Mouse (Mus musculus) embryo, embryonic 10.5 days (tissue): ENCODE data around the gene Zswim9.
"Not testable (repeated sequence)": the region's sequence is repeated elsewhere in the genome, so short reads cannot be mapped to it uniquely, and the experiment has no call there.

Experiments
- DNase-seq: peaks from one replicate; pipeline ENCODE4 v3.0.0-alpha.2; 2015; ENCODE audit warnings: low spot score

Gene Zswim9

DNA sequence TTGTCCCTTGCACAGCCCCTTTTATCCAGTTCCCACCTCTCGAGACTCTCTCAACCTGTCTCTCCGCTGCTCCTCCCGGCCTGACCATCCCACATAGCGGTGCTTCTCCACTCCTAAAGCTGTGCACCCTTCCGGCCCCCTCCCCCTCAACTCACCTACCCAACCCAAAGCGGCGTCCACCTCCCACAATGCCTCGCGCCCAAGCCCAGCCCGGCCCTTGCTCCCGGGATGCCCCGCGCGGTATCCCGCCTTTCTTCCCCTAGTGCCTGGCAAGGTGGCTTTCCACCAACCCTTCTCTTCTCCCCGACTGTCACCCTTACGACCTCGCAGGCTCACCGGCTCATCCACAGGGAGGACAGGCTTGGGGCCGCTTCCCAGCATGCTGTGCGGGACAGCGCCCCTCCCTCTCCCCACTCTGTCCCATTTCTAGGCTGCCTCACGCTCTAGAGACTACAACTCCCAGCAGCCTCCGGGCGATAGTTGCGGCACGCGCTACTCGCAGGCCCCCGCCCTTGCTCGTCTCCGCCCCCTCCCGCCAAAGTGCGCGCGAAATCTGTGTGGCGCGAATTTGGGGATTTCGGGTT is at the start of gene Zswim9:
Gene Zswim9, minus strand, starts transcription at position 414 of the 584 bp plus-strand sequence.
- DNase-seq, result peak; percentile 96

DNA sequence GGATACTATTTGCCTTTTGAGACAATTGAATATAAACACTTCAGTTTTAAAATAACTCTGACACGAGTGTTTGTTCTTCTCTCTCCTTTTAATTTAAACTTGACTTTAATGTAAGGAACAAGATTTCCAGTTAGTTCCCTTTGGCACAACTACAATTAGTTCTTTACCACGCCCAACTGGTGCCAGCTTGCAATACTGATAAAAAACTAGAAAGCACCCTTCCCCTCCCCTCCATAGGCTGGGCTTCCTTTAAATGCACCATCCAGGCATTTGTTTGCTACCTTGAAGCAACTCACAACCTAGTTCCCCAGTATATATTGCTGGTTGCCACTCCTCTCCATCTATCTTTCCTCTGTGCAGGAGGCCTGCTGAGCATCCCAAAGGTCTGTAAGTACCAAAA is 45.8 kb upstream of the Zswim9 start, which contains the start of gene Pla2g4c:
Gene Pla2g4c, plus strand, starts transcription at position 340 of the 400 bp plus-strand sequence.
- DNase-seq, result no peak

DNA sequence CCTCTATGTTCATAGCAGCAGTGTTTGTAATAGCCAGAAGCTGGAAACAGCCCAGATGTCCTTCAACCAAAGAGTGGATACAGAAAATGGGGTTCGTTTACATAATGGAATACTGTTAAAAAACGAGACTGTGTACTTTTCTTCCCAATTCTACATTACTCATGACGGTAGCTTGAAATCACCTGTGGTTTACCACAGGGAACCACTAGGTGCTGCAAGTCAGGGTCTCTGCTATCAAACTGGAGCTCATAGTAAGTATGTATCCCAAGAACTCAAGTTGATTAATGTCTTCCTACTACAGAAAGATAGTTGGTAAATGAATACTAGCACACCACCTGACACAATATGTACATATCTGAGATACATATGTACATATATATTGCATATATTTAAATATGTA is 42.9 kb upstream of the Zswim9 start:
- DNase-seq, result no peak

DNA sequence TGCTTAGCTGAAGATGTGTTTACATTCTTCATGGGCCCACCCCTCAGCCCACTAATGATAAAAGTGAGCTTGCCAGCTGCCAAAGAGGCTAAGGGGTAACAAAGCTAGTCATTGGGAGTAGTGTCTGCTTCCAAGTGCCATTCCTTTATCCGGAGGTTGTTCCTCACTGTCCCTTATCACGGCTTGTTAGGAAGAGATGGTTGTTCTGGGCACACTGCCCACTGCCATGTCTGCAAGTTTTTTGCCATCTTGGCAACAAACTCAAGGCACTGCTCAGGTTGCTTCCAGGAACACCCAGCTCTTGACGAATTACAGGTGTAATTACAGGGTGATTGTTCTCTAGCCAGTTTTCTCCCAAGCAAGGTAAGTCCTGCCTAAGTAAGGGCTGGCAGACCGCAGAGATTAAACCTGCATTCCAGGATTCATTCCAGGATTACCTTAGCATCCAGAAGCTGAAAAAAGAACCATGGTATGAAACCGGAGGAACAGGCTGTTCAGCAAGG is 35.6 kb upstream of the Zswim9 start:
- DNase-seq, result no peak

DNA sequence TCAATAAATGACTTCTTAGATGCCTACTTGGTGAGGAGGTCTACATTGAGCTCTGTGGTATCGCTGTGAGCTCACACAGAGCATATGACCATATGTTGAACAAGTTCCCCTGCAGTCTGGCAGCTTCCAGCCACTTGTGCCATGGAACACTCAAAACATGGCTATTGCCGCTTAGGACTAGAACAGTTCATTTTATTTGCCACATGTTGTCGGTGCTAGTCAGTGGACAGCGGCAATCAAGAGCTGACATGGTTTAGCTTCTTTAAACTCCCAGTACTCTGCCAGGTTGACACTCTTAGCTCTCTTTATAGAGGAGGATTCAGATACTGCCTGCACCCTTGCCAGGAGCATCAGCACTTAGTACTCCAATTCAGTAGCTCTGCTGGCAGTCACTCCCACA is 32.9 kb upstream of the Zswim9 start:
- no peak for DNase-seq

DNA sequence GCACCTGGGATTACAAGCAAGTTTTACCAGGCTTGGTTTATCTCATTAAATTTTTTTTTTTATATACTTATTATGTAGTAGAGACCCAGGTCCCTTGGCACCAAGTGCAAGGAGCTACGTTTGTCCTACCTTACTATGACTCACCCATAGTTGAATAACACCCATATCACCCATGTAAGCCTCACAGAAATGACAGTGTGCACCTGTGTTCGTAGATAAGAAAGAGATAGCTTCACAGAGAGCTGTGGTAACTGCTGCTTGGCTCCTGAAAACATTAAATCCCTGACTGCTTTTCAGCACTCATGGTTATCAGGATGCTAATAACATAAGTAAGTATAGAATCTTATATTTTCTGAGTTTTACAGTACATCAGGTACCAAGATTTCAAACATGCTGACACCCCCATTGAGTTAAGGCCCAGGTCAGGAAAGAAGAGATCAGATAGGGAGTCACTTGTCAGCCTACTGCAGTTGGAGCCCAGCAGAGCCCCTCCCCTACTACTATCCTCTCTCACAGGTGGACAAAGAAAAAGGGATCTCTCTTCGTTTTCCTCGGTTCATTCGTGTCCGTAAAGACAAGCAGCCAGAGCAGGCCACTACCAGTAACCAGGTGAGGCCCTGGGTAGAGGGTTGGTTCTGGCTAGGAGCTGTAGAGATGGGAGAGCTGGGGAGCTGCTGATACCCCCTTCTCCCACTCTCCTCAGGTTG is 32.1 kb upstream of the Zswim9 start:
- no peak for DNase-seq

DNA sequence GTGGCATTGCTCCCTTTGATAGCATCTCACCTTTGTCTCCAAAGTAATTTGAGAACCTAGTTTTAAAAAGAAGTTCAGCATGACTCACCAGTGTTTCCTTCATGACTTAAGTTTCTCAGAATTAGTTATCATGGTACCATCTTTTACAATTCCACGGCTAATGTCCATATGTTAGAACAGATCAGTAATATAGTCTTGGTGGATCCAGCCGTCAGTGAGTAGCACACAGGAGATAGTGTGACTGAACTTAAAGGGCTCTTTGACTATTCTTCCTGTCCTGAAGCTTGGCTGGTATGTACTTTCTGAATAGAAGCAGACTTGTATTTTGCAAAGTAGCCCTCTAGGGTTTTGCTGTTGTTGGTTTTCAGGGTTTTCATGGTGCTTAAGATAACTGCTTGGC is 30.9 kb upstream of the Zswim9 start:
- DNase-seq, result no peak

DNA sequence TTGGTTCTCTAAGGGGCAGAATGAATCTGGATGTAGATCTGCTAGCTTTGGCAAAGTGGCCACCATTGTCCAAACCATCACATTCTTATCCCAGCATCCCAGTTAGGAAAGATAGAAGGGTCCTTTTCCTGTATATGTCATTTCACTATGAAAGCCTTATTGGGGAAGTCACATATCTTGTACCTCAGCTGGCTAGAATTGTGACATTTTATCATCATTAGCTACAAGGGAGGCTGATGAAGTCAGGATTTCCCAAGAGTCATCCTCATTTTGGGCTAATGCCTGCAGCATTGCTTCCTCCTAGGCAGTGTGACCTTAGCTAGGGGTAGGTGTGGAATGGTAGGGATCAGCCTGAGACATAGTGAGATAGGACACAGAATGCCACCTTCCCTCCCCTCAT is 24.9 kb upstream of the Zswim9 start:
- DNase-seq, result no peak

DNA sequence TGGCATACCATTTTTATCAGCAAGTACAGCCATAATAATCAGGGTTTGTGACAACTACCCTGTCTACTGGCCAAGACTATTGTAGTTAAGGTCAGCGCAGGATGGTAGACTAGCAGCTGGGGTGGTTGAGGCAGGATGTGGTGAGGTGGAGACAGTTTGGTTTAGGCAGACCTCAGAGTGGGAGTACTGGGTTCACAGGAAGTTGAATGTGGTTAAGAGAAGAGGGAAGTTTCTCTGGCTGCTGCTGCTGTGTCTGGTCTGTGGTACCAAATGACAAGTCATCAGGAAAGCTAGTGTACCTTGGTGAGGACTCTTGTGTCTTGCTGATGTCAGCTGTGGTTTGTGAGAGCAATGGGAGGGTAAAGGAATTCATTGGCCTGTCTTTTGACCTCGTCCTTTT is 24.3 kb upstream of the Zswim9 start:
- no peak for DNase-seq

DNA sequence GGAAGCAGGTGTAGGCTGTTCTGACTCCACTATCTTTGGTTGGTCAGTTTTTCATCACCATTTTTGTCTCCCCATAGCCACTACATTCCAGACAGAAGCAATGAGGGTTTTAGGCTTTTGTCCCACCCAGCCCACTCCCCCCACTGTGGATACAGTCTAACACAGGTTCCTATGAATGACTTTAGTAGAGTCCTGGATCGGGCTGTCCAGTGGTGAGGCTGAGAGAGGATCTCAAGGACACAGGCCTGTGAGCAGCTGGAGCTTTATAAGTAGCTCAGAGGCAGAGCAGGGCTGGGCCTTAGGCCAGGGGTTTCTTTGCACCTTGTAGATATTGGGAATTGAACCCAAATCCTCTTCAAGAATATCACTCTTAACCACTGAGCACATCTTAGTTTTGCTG is 23.1 kb upstream of the Zswim9 start:
- DNase-seq, result no peak

DNA sequence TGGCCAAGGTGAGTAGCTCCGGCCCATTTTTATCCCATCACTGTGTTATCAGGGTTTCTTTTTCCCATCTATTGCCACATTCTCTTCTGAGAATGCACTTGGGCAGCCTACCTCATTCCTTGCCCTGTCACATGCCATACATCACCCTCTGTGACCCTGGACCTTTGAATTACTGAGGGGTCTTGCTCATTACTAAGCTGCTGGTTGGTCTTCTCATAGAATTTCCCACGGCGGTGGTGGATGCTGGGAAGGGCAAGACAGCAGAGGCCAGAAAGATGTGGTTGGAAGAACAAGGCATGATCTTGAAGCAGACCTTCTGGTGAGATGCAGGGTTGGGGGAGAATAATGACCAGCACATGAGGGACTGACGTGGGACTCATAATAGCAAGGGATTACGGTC is 20.3 kb upstream of the Zswim9 start:
- DNase-seq, result no peak

DNA sequence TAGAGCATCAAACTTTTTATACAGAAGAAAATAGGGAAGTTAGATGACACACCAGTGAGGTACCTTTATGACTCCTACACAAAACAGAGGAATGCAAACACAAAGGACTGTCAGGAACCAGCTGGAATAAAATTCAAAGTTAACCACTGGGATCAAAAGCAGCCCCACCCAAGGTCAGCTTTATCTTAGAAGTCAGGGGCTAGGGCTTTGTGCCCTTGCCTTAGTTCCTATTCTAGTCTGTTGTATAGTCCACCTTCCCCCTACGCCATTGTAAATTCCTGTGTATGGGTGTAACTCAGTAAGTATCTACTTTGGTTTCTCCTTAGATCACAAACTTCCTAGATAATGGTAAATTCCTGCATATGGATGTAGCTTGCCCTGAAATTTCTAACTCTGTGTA is 19.1 kb upstream of the Zswim9 start:
- DNase-seq, result no peak

DNA sequence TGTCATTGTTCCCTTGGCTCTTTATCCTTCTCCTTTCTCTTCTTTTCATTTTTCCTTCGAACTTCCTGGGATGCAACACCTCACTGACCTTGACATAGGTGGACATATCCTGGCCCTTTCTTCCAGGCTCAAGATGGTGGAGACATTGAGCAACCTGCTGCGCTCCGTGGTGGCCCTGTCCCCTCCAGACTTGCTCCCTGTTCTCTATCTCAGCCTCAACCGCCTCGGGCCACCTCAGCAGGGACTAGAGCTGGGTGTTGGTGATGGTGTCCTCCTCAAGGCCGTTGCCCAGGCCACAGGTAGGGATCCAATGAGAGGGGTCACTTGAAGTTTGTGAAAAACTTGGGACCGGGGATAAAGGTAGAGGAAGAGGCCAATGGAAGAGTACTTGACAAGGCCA is 16.7 kb upstream of the Zswim9 start:
- DNase-seq, result no peak

DNA sequence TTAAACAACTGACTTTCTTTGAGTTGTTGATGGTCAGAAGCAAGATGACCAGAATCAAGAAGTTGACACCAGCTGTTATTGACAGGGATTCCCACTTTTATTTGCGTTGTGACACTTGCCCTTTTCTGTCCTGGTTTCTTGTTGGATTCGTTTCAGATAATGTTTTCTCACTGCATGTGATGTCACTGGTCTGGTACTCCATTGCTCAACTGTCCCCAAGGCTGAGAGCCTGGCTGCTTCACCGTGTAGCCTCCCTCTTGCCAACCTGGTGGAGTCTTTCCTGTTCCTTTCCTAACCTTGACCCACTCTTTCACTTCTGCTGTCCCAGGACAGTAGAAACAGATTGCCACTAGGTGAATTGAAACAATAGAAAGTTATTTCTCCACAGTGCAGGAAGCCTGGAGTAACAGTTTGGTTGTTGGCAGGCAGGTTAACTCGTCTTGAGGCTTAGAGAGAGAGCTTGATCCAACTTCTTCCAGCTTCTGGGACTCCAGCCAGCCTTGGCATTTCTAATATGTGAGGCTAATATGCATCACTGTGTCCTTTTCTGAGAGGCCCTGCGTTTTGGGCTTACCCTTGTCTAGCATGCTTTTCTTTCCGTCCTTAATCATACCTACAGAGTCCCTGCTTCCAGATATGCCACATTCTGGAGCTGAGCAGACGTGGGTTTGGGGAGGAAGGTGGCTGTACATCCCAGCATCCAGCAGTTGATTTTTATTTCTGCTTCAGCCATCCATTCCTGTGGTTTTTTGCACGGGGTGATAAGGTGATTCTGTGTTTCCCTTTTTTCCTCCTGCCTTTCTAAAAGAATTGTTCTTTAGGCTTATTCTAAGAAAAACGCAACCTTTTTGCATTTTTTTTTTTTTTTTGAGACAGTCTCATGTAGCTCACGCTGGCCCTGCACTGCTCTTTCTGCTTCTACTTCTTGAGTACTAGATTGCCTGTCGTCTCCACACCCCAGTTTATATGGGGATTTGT is 15.6 kb upstream of the Zswim9 start:
- no peak for DNase-seq

DNA sequence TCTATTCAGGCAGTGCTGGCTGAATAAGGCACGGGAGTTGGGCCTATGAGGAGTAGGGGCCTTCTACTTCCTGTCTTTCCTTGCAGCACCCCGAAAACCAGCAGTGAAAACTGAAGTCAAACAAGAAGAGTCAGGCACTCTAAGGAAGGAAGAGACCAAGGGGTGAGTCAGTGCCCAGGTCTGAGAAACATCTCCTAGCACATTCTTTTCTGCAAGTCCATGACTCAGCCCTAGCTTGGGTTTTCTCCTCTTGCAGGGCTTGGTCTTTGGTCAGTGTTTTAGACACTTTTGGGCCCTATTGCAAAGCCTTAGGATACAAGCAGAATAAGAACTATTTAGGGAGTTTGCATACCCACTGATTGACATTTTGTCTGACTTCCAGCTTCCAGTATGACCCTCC is 12.8 kb upstream of the Zswim9 start:
- no peak for DNase-seq

DNA sequence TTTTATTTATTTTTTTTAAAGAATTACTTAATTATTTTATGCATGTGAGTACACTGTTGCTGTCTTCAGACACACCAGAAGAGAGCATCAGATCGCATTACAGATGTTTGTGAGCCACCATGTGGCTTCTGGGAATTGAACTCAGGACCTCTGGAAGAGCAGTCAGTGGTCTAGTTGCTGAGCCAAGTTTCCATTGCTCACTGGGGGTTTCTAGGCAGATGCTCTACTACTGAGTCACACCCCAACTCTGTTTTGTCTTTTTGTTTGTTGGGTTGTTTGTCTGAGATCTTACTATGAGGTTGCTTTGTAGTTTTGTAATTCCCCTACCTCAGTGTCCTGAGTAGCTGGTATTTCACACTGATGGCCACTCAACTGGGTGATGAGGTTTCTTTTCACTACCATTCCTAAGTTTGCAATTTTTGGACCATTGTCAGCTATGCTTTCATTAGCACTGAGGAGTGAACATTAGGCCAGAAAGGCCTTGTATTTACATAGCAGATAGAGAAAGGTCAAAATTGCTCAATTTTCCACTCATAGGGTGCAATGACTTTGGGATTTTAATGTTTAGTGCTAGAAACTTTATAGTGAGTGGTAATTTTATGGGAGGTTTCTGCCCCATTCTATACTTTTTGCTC is 11.6 kb upstream of the Zswim9 start:
- no peak for DNase-seq

DNA sequence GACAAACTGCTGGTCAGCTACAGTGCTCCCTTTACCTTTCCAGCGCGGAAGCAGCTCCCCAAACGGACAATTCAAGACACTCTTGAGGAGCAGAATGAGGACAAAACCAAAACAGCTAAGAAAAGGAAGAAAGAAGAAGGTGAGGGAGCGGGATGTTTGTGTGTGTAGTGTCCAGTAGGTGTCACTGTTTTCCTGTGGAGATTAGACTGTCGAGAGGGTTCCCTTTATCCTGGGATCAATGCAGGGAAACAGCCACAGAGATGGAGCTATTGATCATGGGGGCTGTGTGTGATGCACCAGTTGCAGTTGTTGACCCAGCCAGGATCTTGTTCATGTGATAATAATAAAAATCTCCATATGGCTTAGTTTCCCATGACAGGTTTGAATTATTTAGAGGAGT is 10.1 kb upstream of the Zswim9 start:
- DNase-seq, result peak; percentile 64

DNA sequence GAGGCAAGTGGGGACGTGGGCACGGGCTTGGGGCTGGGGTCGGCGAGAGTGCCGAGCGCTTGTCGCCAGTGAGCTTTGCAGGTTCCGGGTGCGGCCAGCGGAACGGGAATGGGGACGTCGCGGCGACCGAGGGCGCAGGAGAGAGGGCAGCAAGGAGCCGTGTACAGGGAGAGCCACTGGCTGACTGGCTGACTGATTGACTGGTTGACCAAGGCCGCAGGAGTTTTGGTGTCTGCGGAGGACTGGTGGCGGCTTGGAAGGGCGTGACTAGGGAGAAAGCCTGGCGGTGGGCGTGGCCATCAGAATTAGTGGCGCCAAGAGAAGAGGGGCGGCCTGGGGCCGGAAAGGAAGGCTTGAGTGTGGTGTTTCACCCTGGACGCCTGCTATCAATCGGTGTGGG is 436 bp upstream of the Zswim9 start:
- not testable (repeated sequence) for DNase-seq

DNA sequence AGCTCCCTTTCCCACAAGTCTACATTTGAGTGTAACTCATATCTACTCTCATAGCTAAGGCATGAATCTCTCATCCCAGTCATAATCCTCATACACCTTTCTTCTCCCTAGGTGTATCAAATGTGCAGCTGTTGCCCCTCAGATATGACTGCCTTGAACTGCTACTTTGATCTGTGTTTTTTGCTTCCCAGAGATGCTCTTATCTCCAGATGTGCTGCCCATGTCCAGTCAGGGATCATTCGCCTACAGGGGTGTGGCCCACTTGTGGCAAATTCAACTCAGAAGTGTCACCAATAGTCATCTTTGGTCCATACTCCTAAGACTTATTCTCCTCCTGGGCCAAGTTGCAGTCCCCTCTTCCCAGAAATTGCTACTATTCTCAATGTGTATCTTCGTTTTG is 688 bp downstream of the Zswim9 start:
- no peak for DNase-seq

DNA sequence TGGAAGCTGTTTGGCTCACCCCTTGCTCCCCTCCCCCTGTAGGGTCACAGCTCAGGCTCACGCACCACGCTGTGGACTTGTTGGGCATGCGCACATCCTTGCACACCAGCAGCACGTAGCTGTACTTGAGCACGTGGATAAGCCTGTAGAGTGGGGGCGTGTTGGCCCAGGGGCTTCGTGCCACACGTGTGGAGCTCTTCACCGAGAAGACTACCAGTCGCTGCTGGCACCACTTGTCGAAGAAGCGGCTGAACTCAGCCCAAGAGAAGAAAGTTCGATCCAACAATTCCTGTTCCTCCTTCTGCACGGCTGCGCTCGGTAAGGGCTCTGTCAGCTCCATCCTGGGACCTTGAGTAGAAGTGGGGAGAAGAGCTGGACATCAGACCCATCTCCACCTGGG is 1.4 kb downstream of the Zswim9 start, which contains the start of gene Lig1:
Gene Lig1, plus strand, starts transcription at position 203 of the 400 bp plus-strand sequence.
- DNase-seq, result no peak

DNA sequence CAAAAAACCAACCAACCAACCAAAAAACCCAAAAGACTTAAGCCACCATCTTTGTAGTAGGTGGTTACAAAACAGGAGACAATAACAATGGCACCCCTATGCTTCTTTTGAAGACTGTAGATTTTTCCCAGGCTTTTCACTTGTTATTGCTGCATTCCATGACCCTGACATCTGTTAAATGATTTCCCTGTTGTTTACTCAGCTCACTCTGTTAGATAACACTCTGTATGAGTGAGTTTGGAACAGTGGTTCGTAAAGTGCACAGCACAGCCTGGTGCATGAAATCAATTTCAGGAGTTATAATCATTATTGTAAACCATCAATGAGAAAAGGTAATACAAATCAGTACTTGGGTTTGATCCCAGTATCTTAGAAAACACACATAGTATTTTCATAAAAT is 6.8 kb downstream of the Zswim9 start:
- DNase-seq, result no peak

DNA sequence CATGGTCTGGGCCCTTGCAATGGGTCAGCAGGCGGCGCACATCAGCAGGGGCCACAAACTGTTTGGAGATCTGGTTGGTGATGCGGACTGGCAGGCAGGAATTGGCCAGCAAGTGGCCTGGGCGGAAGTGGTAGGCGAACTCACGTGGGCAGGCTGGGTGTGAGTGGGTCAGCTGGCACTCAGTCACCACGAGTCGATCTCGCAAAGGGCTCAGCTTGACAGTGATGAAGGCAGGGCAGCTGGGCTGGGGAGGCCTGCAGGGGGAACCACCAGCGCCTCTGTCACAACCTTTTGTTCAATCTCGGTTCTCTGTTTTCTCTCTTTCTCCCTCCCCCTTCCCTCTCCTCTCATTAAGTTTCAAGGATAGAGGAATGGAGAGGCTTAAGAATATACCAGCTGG is 9.1 kb downstream of the Zswim9 start:
- no peak for DNase-seq
